ENCODE assay signal across 25 mouse cellular contexts in genomic region chr8:122116716-122117357, GRCm38 (mm10).
A peak's percentile ranks its signal among the peaks of the same experiment; 100 is the strongest.
DNase-seq lines count a peak whose midpoint lies in the region; ATAC-seq and TF ChIP-seq lines count a peak whose summit lies in the region.
"Had no signal": no experiment of that assay in that cellular context is flagged by ENCODE, and none has a peak within 500 bp of the region (broad histone marks: within the 10 kb centered on the region; RNA-seq: fewer than 3 reads in every experiment).

No protein-coding gene starts in this region.

- H3K27ac ChIP-seq in kidney, embryonic 15.5 days = no peak overlapping the region
- peak overlapping the region; percentile 44 for H3K27ac ChIP-seq in embryonic facial prominence, embryonic 13.5 days
- H3K27ac ChIP-seq in limb, embryonic 15.5 days = peak overlapping the region; percentile 77
- H3K27ac ChIP-seq in kidney, adult 2 months (ENCODE audit: insufficient read depth, low read depth, low read length) = no peak overlapping the region
- H3K27ac ChIP-seq: forebrain, embryonic 13.5 days; hindbrain, embryonic 10.5 days; liver, embryonic 12.5 days; midbrain, embryonic 13.5 days had no signal

- 0 out of 2 replicates have a peak, but pooled peaks cover 2% of the 10 kb centered on the region for H3K27me3 ChIP-seq in kidney, embryonic 15.5 days
- no peaks in the 10 kb centered on the region for H3K27me3 ChIP-seq in embryonic facial prominence, embryonic 13.5 days
- no peaks in the 10 kb centered on the region for H3K27me3 ChIP-seq in limb, embryonic 15.5 days
- H3K27me3 ChIP-seq in kidney, adult 2 months (replicated peaks; ENCODE audit: control insufficient read depth, insufficient read depth, low read length) = no peaks in the 10 kb centered on the region
- H3K27me3 ChIP-seq: forebrain, embryonic 13.5 days; heart, embryonic 12.5 days; midbrain, embryonic 13.5 days had no signal

- peaks cover 19% of the 10 kb centered on the region; the same call in 1 of the 2 replicates for H3K4me1 ChIP-seq in kidney, embryonic 15.5 days
- H3K4me1 ChIP-seq in embryonic facial prominence, embryonic 13.5 days = peaks cover 26% of the 10 kb centered on the region
- peaks cover 34% of the 10 kb centered on the region for H3K4me1 ChIP-seq in limb, embryonic 15.5 days
- no peaks in the 10 kb centered on the region for H3K4me1 ChIP-seq in kidney, adult 2 months (ENCODE audit: control insufficient read depth, insufficient read depth, low read length)
- H3K4me1 ChIP-seq: forebrain, embryonic 13.5 days; midbrain, embryonic 13.5 days had no signal

- H3K9ac ChIP-seq in kidney, embryonic 15.5 days = 0 out of 2 replicates have a peak overlapping the region, but pooled peaks have one; percentile 10
- no peak overlapping the region for H3K9ac ChIP-seq in embryonic facial prominence, embryonic 13.5 days
- no peak overlapping the region for H3K9ac ChIP-seq in limb, embryonic 15.5 days
- H3K9ac ChIP-seq: forebrain, embryonic 13.5 days; heart, embryonic 12.5 days; liver, embryonic 12.5 days; midbrain, embryonic 13.5 days had no signal

- ATAC-seq in kidney, embryonic 15.5 days (replicated peaks; ENCODE audit: low FRiP score) = no peak
- no peak for ATAC-seq in embryonic facial prominence, embryonic 13.5 days (ENCODE audit: insufficient number of reproducible peaks, insufficient read depth, low FRiP score, low TSS enrichment, low read depth)
- no peak for ATAC-seq in limb, embryonic 15.5 days (ENCODE audit: insufficient number of reproducible peaks, low FRiP score, low TSS enrichment, low read depth)
- ATAC-seq: forebrain, embryonic 13.5 days; liver, embryonic 12.5 days; midbrain, embryonic 13.5 days had no signal

- WGBS in kidney, embryonic 15.5 days = 90% methylated on average over 7 of the region's 7 CpGs
- WGBS in embryonic facial prominence, embryonic 13.5 days = 91% methylated on average over 7 of the region's 7 CpGs
- 86% methylated on average over 7 of the region's 7 CpGs for WGBS in limb, embryonic 15.5 days
- WGBS in kidney, adult 2 months = 94% methylated on average over 7 of the region's 7 CpGs

- no peak overlapping the region for H3K4me3 ChIP-seq in kidney, embryonic 15.5 days (replicated peaks)
- no peak overlapping the region for H3K4me3 ChIP-seq in embryonic facial prominence, embryonic 13.5 days
- H3K4me3 ChIP-seq in limb, embryonic 15.5 days = no peak overlapping the region
- H3K4me3 ChIP-seq in kidney, adult 2 months (ENCODE audit: insufficient read depth, low read depth, low read length) = no peak overlapping the region
- H3K4me3 ChIP-seq: forebrain, embryonic 13.5 days; heart, embryonic 12.5 days; hindbrain, embryonic 10.5 days; liver, embryonic 12.5 days; megakaryocyte, embryonic 14.5 days; midbrain, embryonic 13.5 days had no signal

- no peak for TF ChIP-seq CTCF in kidney, adult 2 months (conservative IDR thresholded peaks at IDR 0.05; ENCODE audit: insufficient read depth, insufficient read length, low read depth, low read length)

- no peak for TF ChIP-seq POLR2A in kidney, adult 2 months (IDR thresholded peaks at IDR 0.05; ENCODE audit: low read depth, low read length)

- H3K4me2 ChIP-seq in kidney, embryonic 15.5 days = no peak overlapping the region
- H3K4me2 ChIP-seq in embryonic facial prominence, embryonic 13.5 days = no peak overlapping the region
- no peak overlapping the region for H3K4me2 ChIP-seq in limb, embryonic 15.5 days
- H3K4me2 ChIP-seq: forebrain, embryonic 13.5 days; heart, embryonic 12.5 days; liver, embryonic 12.5 days; midbrain, embryonic 13.5 days had no signal

- H3K9me3 ChIP-seq in kidney, embryonic 15.5 days (replicated peaks) = no peaks in the 10 kb centered on the region
- H3K9me3 ChIP-seq in embryonic facial prominence, embryonic 13.5 days = no peaks in the 10 kb centered on the region
- no peaks in the 10 kb centered on the region for H3K9me3 ChIP-seq in limb, embryonic 15.5 days
- H3K9me3 ChIP-seq: forebrain, embryonic 13.5 days; heart, embryonic 12.5 days; hindbrain, embryonic 10.5 days; liver, embryonic 12.5 days; midbrain, embryonic 13.5 days had no signal

- no peaks in the 10 kb centered on the region for H3K36me3 ChIP-seq in kidney, embryonic 15.5 days
- no peaks in the 10 kb centered on the region for H3K36me3 ChIP-seq in embryonic facial prominence, embryonic 13.5 days
- H3K36me3 ChIP-seq in limb, embryonic 15.5 days = no peaks in the 10 kb centered on the region
- H3K36me3 ChIP-seq in kidney, adult 2 months (ENCODE audit: control insufficient read depth, insufficient read depth, low read length) = no peaks in the 10 kb centered on the region
- H3K36me3 ChIP-seq: heart, embryonic 12.5 days; hindbrain, embryonic 10.5 days; liver, embryonic 12.5 days; midbrain, embryonic 13.5 days had no signal

- DNase-seq in kidney, adult 9 months = no peak
- DNase-seq in ES-CJ7 (ENCODE audit: low read depth, low spot score) = peak; percentile 57
- DNase-seq in kidney, postnatal 25 days = no peak
- no peak for DNase-seq in kidney, adult 2 months
- DNase-seq: adrenal gland, postnatal 25 days; B cell, adult 2 months; cerebellum, adult 9-10 months; gastrocnemius, postnatal 10 days; heart, adult 11 months; heart, postnatal 10 days; kidney, adult 18-20 months; kidney, postnatal 14 days; lung, adult 18-20 months; lung, postnatal 14 days; spleen, adult 18-20 months; thymus, postnatal 25 days had no signal

Comparison
In these comparisons a context has a peak if more than half of its experiments do, and no peak if none do; other contexts are left out.
1. H3K27ac ChIP-seq: peak in embryonic facial prominence, embryonic 13.5 days (single experiment) and limb, embryonic 15.5 days (single experiment); none in kidney, embryonic 15.5 days (single experiment) and kidney, adult 2 months (single experiment).